Mouse (Mus musculus): Measurements from ENCODE around the gene Dvl1.

The Dvl1 gene

GRCm38 (mm10) chr4:155846871-155847578 lies at the start of gene Dvl1:
Gene Dvl1 (plus strand): TSS chr4:155847402.
- POLR2A ChIA-PET: interaction anchor here (0.5 to 4.1 kb wide), 14 partner anchors 7 to 318 kb away, joined by 3 to 20 read pairs (median 3); partner anchors contain the start of genes Cptp (in 2 of the 4), Ints11 (in 2 of the 4) and Mxra8 (in 1 of the 4)
- CTCF ChIA-PET: interaction anchor here in 3 of 4 experiments (0.6 to 1.1 kb wide), 5 partner anchors 11 to 1546 kb away, joined by 3 to 13 read pairs (median 4); partner anchors contain the start of genes Arhgef16 (in 1 of the 3), Atad3a (in 1 of the 3) and Mrpl20 (in 1 of the 3)

DNA sequence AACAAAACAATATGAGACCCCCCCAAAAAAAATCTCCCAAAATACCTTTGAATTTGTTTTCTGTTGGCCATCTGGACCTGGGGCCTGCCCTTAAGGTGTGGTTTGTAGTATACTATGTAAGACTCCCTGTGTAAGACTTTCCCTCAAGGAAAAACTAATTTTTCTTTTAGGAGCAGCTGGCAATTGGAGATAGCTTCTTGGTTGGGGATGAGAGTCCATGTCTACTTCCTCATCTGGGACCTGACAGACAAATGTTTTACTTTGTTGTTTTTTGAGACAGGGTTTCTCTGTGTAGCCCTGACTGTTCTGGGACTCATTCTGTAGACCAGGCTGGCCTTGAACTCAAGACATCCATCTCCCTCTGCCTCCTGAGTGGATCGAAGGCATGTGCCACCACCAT lies 45.1 kb upstream of the Dvl1 start:
- CTCF ChIA-PET: interaction anchor here in 2 of 4 experiments (0.6 to 2.8 kb wide), 7 partner anchors 9 to 930 kb away, joined by 3 to 12 read pairs (median 3); no protein-coding TSS in a partner anchor
- POLR2A ChIA-PET: interaction anchor here (0.6 to 17.8 kb wide), 19 partner anchors 10 to 372 kb away, joined by 3 to 236 read pairs (median 5); partner anchors contain the start of genes Ccnl2 (in 2 of the 4), Aurkaip1 (in 1 of the 4), Mib2 (in 1 of the 4) and Tmem88b (in 1 of the 4)

DNA sequence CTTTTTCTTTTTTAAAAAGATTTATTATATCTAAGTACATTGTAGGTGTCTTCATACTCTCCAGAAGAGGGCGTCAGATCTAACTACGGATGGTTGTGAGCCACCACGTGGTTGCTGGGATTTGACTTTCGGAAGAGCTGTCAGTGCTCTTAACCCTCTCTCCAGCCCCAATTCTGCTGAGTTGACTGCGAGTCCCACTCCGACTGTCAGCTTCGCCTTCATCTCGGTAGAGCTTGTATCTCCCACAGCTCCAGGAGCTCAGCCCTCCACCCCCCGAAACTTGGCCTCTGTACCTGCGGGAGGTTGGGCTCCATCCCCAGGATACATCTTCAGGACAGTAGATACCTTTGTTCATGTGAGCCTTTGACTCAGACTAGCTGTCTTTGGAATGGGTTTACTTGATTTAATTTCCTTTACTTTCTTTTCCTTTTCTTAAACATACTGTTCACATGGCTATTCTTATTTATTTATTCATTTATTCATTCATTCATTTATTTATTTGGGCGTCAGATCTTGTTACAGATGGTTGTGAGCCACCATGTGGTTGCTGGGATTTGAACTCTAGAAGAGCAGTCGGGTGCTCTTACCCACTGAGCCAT lies 44.4 kb upstream of the Dvl1 start, which contains the start of gene Mrpl20:
TSS of gene Mrpl20 (plus strand) at position 138 of the 599 bp plus-strand sequence.
- POLR2A ChIA-PET: interaction anchor here in 3 of 4 experiments (0.6 to 17.8 kb wide), 22 partner anchors 9 to 296 kb away, joined by 3 to 236 read pairs (median 4); partner anchors contain the start of genes Ccnl2 (in 3 of the 3), Mib2 (in 2 of the 3), Aurkaip1 (in 1 of the 3) and Tmem88b (in 1 of the 3)
- CTCF ChIA-PET: interaction anchor here (0.6 to 2.8 kb wide), 12 partner anchors 9 to 433 kb away, joined by 3 to 12 read pairs (median 3); partner anchors contain the start of genes Atad3a (in 1 of the 4) and Ccnl2 (in 1 of the 4)

DNA sequence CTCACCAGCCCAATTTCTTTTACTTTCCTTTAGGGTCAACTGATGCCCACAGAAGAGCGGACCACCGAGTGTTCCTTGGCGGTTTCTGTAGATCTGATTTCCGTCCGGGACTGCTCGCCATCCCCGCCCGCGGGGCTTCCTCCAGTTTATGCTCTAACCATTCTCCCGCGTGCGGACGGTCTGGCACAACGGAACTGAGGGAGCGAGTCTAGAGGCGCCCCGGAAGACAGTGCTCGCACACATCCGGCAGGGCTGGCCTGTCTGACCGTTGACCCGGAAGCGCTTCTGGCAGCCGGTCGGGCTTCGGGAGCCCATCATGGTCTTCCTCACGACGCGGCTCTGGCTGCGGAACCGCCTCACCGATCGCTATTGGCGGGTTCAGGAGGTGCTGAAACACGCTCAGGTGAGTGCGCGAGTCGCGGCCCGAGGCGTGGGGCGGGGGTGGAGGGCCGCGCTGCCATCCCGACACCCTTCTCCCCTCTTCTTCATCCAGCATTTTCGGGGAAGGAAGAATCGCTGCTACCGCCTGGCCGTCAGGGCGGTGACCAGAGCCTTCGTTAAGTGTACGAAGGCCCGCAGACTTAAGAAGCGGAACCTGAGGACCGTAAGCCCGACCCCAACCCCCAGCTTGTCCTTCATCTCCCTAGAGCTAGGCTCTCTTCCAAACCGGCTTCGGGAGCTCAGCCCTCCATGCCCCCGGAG lies 43.7 kb upstream of the Dvl1 start:
- CTCF ChIA-PET: interaction anchor here in 3 of 4 experiments (0.6 to 2.8 kb wide), 12 partner anchors 9 to 101 kb away, joined by 3 to 12 read pairs (median 4); partner anchors contain the start of genes Atad3a (in 1 of the 3) and Ccnl2 (in 1 of the 3)

GRCm38 (mm10) chr4:155807841-155808240 lies 39.4 kb upstream of the Dvl1 start:
- POLR2A ChIA-PET: interaction anchor here in 1 of 4 experiments (1.4 to 17.8 kb wide), 3 partner anchors 12 to 33 kb away, joined by 3 to 236 read pairs (median 3); partner anchors contain the start of gene Aurkaip1
- CTCF ChIA-PET: no interaction called here

More for the DNA sequence above, 43.7 kb upstream of the Dvl1 start:
- POLR2A ChIA-PET: interaction anchor here (0.6 to 17.8 kb wide), 26 partner anchors 9 to 165 kb away, joined by 3 to 236 read pairs (median 4); partner anchors contain the start of genes Ccnl2 (in 3 of the 4), Mib2 (in 3 of the 4), Aurkaip1 (in 1 of the 4) and Mxra8 (in 1 of the 4)

GRCm38 (mm10) chr4:155811929-155812664 lies 35.1 kb upstream of the Dvl1 start, which contains the start of gene Ccnl2:
Gene Ccnl2 (plus strand): TSS chr4:155812489.
- ChIA-PET CTCF (interaction anchor here in 2 of 4 experiments (1.6 to 1.9 kb wide), 2 partner anchors 9 to 11 kb away, joined by 3 to 5 read pairs; partner anchors contain the start of gene Mrpl20 (in 1 of the 2)), POLR2A (interaction anchor here (0.5 to 17.8 kb wide), 35 partner anchors 8 to 143 kb away, joined by 3 to 236 read pairs (median 4); partner anchors contain the start of genes Mrpl20 (in 3 of the 4), Mxra8 (in 2 of the 4), Atad3a (in 1 of the 4) and Aurkaip1 (in 1 of the 4))

- POLR2A ChIA-PET: interaction anchor here (0.6 to 17.8 kb wide), 31 partner anchors 9 to 356 kb away, joined by 3 to 236 read pairs (median 4); partner anchors contain the start of genes Mrpl20 (in 3 of the 4), Mxra8 (in 2 of the 4), Atad3a (in 1 of the 4) and Aurkaip1 (in 1 of the 4)
- CTCF ChIA-PET: interaction anchor here in 2 of 4 experiments (1.6 to 1.9 kb wide), 2 partner anchors 10 kb away, joined by 3 to 5 read pairs; partner anchors contain the start of gene Mrpl20 (in 1 of the 2)
Measured at GRCm38 (mm10) chr4:155812665-155813181, 34.5 kb upstream of the Dvl1 start.

DNA sequence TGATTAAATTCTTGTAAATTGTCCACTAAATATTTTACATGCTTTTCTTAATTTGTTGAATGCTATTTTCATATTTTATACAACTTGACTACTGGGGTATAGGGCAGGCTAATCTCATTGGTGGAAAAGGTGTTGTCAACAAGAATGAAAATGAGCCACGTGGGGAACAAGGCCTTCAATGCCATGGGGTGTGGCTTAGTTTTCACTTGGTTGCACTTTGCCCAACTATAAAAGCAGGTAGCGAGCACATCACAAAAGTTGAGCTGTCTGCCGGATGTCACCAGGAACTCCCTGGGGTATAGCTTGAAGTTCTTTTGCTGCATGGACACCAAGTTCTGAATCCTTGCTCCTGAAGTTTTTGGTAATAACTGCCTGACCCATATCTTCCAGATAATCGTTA lies 29.7 kb upstream of the Dvl1 start:
- POLR2A ChIA-PET: interaction anchor here in 2 of 4 experiments (1.0 to 17.8 kb wide), 6 partner anchors 9 to 193 kb away, joined by 3 to 236 read pairs (median 3); partner anchors contain the start of genes Aurkaip1 (in 1 of the 2) and Mrpl20 (in 1 of the 2)
- CTCF ChIA-PET: no interaction called here

GRCm38 (mm10) chr4:155821025-155821424 lies 26.2 kb upstream of the Dvl1 start:
- ChIA-PET POLR2A (interaction anchor here in 2 of 4 experiments (0.6 to 12.6 kb wide), 4 partner anchors 10 to 271 kb away, joined by 3 to 236 read pairs (median 9); partner anchors contain the start of genes Aurkaip1 (in 1 of the 2), Ccnl2 (in 1 of the 2) and Mrpl20 (in 1 of the 2)), CTCF (interaction anchor here in 2 of 4 experiments (0.6 to 0.8 kb wide), 6 partner anchors 13 to 485 kb away, joined by 3 to 13 read pairs (median 4); no protein-coding TSS in a partner anchor)

GRCm38 (mm10) chr4:155823443-155823842 lies 23.8 kb upstream of the Dvl1 start:
- CTCF ChIA-PET: interaction anchor here in 2 of 4 experiments (0.5 to 2.2 kb wide), 3 partner anchors 10 to 81 kb away, joined by 4 to 6 read pairs (median 5); partner anchors contain the start of gene Ccnl2 (in 1 of the 2)
- POLR2A ChIA-PET: interaction anchor here in 3 of 4 experiments (0.6 to 12.6 kb wide), 14 partner anchors 10 to 222 kb away, joined by 3 to 236 read pairs (median 5); partner anchors contain the start of genes Ccnl2 (in 2 of the 3), Acap3 (in 1 of the 3), Mrpl20 (in 1 of the 3) and Mxra8 (in 1 of the 3)

GRCm38 (mm10) chr4:155829866-155830265 lies 17.3 kb upstream of the Dvl1 start:
- POLR2A ChIA-PET: interaction anchor here in 1 of 4 experiments (1.2 to 12.6 kb wide), 5 partner anchors 8 to 126 kb away, joined by 4 to 236 read pairs (median 15); partner anchors contain the start of genes Ccnl2, Mrpl20 and Ssu72
- CTCF ChIA-PET: no interaction called here

- ChIA-PET POLR2A (interaction anchor here in 1 of 4 experiments (1.2 to 12.6 kb wide), 5 partner anchors 9 to 127 kb away, joined by 4 to 236 read pairs (median 15); partner anchors contain the start of genes Ccnl2, Mrpl20 and Ssu72), CTCF (interaction anchor here in 2 of 4 experiments (0.5 to 0.6 kb wide), 2 partner anchors 33 to 201 kb away, joined by 3 to 7 read pairs; no protein-coding TSS in a partner anchor)
Measured at GRCm38 (mm10) chr4:155830596-155830995, 16.6 kb upstream of the Dvl1 start.

GRCm38 (mm10) chr4:155831205-155831766 lies 15.9 kb upstream of the Dvl1 start, which contains the start of gene Aurkaip1:
Gene Aurkaip1 (plus strand): TSS chr4:155831272.
- POLR2A ChIA-PET: interaction anchor here in 3 of 4 experiments (0.6 to 12.6 kb wide), 21 partner anchors 9 to 373 kb away, joined by 3 to 236 read pairs (median 4); partner anchors contain the start of genes Ccnl2 (in 2 of the 3), Mrpl20 (in 2 of the 3), 9430015G10Rik (in 1 of the 3) and Acap3 (in 1 of the 3)

DNA sequence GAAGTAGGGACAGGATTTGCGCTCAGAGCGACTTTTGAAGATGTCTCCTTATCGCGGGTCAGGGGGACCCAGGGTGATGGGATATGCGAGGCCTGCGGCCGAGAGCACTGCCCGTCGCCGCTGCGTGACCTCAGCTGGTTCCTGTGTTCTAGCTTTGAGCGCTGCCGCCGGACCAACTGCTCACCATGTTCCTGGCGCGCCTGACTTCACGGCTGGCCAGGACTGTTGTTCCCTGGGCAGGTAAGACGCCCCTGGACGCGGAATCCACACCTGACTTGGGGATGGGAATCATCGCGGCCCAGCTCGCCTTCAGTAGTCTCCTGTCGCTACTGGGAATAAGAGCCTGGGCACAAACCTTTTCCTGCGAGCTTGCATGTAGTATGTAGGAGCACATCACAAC lies 15.4 kb upstream of the Dvl1 start:
- ChIA-PET POLR2A (interaction anchor here in 3 of 4 experiments (0.6 to 12.6 kb wide), 20 partner anchors 9 to 372 kb away, joined by 3 to 236 read pairs (median 4); partner anchors contain the start of genes Ccnl2 (in 2 of the 3), Mrpl20 (in 2 of the 3), 9430015G10Rik (in 1 of the 3) and Acap3 (in 1 of the 3)), CTCF (interaction anchor here in 3 of 4 experiments (0.6 to 1.8 kb wide), 5 partner anchors 10 to 319 kb away, joined by 3 to 8 read pairs (median 4); partner anchors contain the start of gene Mrpl20 (in 1 of the 3))

More at GRCm38 (mm10) chr4:155831205-155831766, 15.9 kb upstream of the Dvl1 start, which contains the start of gene Aurkaip1:
- CTCF ChIA-PET: interaction anchor here in 3 of 4 experiments (0.6 to 1.8 kb wide), 6 partner anchors 10 to 318 kb away, joined by 3 to 8 read pairs (median 4); partner anchors contain the start of gene Mrpl20 (in 1 of the 3)

Measured in embryonic stem cell, embryonic (primary cell).